Mouse (Mus musculus) forebrain, embryonic 12.5 days (tissue): ENCODE measurements around the gene 1700040F15Rik. TPM values are rescaled to one million over a fixed set of nuclear protein-coding genes. Genes with fewer than 3 reads are reported as not detected.
"Not testable (repeated sequence)": the region's sequence is repeated elsewhere in the genome, so short reads cannot be mapped to it uniquely, and the experiment has no call there.

Source experiments
- ATAC-seq: fragments of 200-750 bp; cut with Nextera tagmentation; 2 replicates; pipeline ENCODE4 v1.8.0; 2017; ENCODE audit warnings: moderate TSS enrichment; ENCODE audit not compliant: low FRiP score
- H3K27ac ChIP-seq: fragments of 300-500 bp; sonication (generic); 2 replicates; pipeline ENCODE4 v1.5.1; 2016; ENCODE audit warnings: mild to moderate bottlenecking
- H3K27me3 ChIP-seq: fragments of 300-500 bp; sonication (generic); 2 replicates; pipeline ENCODE4 v1.6.1; 2016; ENCODE audit warnings: mild to moderate bottlenecking
- H3K36me3 ChIP-seq: fragments of 300-500 bp; sonication (generic); replicated peaks from 2 replicates; pipeline ENCODE4 v1.6.1; 2016; ENCODE audit warnings: mild to moderate bottlenecking
- H3K4me1 ChIP-seq: fragments of 300-500 bp; sonication (generic); 2 replicates; pipeline ENCODE4 v1.6.1; 2016
- H3K4me2 ChIP-seq: fragments of 300-500 bp; sonication (generic); 2 replicates; pipeline ENCODE4 v1.6.1; 2016; ENCODE audit warnings: mild to moderate bottlenecking, moderate library complexity
- H3K4me3 ChIP-seq: fragments of 300-500 bp; sonication (generic); replicated peaks from 2 replicates; pipeline ENCODE4 v1.5.1; 2016; ENCODE audit warnings: mild to moderate bottlenecking
- H3K9ac ChIP-seq: fragments of 300-500 bp; sonication (generic); 2 replicates; pipeline ENCODE4 v1.6.1; 2016; ENCODE audit warnings: mild to moderate bottlenecking
- H3K9me3 ChIP-seq: fragments of 300-500 bp; sonication (generic); 2 replicates; pipeline ENCODE4 v1.6.1; 2016
- WGBS: fragments of 180-500 bp; shearing (Covaris S2); methylation state at CpG from one replicate; pipeline ENCODE4 v1.1.7; 2016; 5-methylcytosine and 5-hydroxymethylcytosine counted together
- polyA plus RNA-seq: library from polyadenylated mRNA; unstranded; fragments of >200 nt; fragmentation: Nextera tagmentation; extraction: Ambion mirVana; gene quantifications from 2 replicates; pipeline ENCODE4 v1.2.1, GENCODE M21; 2016

1700040F15Rik gene
- not detected in 2 replicates for polyA plus RNA-seq

- H3K27me3 ChIP-seq, H3K9ac ChIP-seq, H3K9me3 ChIP-seq, H3K36me3 ChIP-seq, H3K4me2 ChIP-seq, ATAC-seq, H3K27ac ChIP-seq, H3K4me3 ChIP-seq, H3K4me1 ChIP-seq: not testable (repeated sequence)
- no CpG with 5 or more reads among the region's 8 CpGs for WGBS
Observed at GRCm38 (mm10) chrY:61101947-61102346, at the start of gene 1700040F15Rik. Gene 1700040F15Rik (plus strand): TSS chrY:61102247.
